Mouse (Mus musculus): ENCODE data around the gene Ttc7b.

- no peak for TF ChIP-seq CTCF (IDR thresholded peaks at IDR 0.05; ENCODE audit: low read depth)
- TF ChIP-seq EP300 (IDR thresholded peaks at IDR 0.05; ENCODE audit: low read depth), result no peak
These were observed 207.4 kb downstream of the Ttc7b start for GRCm38 (mm10) chr12:100313209-100313608.

Data from liver, embryonic 14.5 days (tissue).